Mouse (Mus musculus) left cerebral cortex, postnatal 36 days (tissue): ENCODE measurements around the gene Prok1. TPM values are rescaled to one million over a fixed set of nuclear protein-coding genes. Genes with fewer than 3 reads are reported as not detected.

Source experiments
- DNase-seq, 2 experiments: peaks; one replicate each; pipeline ENCODE4 v3.0.0; 2021 to 2022; ENCODE audit warnings: low spot score in 2 of 2, mixed read lengths in 1 of 2
- intact Hi-C: fragments of 180-260 bp; cut with DNase I; formaldehyde crosslinking; loops from one replicate; pipeline ENCODE4 v1.15.1; 2025
- total RNA-seq, 2 experiments: library from RNA; stranded (reverse); gene quantifications; 2 replicates each; pipeline ENCODE4 v1.2.3; 2021

Prok1 gene
- not detected for total RNA-seq

- DNase-seq: no peak
- intact Hi-C loops: no loop called here
Observed at GRCm38 (mm10) chr3:107239607-107240006, at the start of gene Prok1. TSS of gene Prok1 (minus strand) at chr3:107239707.

GRCm38 (mm10) chr3:107287346-107287745 lies 47.8 kb upstream of the Prok1 start:
- intact Hi-C loops: no loop called here
- no peak for DNase-seq

GRCm38 (mm10) chr3:107286123-107286522 lies 46.6 kb upstream of the Prok1 start:
- intact Hi-C loops: no loop called here

GRCm38 (mm10) chr3:107278479-107279269 lies 39.2 kb upstream of the Prok1 start, which contains the start of gene Lamtor5:
TSS of gene Lamtor5 (plus strand) at chr3:107278858.
- intact Hi-C loops: loop anchor here (2.0 to 5.0 kb wide), 2 partner anchors 54 to 182 kb away; partner anchors contain the start of gene Rbm15
- DNase-seq: peak; percentile 93 to 95

More at GRCm38 (mm10) chr3:107286123-107286522, 46.6 kb upstream of the Prok1 start:
- DNase-seq: no peak

GRCm38 (mm10) chr3:107276626-107277025 lies 37.1 kb upstream of the Prok1 start:
- intact Hi-C loops: loop anchor here (5.0 kb wide), 1 partner anchor 56 kb away; the partner anchor contains the start of gene Rbm15
- DNase-seq: no peak

- no peak for DNase-seq
- intact Hi-C loops: loop anchor here (5.0 kb wide), 1 partner anchor 56 kb away; the partner anchor contains the start of gene Rbm15
Observed at GRCm38 (mm10) chr3:107275996-107276395, 36.5 kb upstream of the Prok1 start.

GRCm38 (mm10) chr3:107275351-107275750 lies 35.8 kb upstream of the Prok1 start:
- intact Hi-C loops: loop anchor here (5.0 kb wide), 1 partner anchor 57 kb away; the partner anchor contains the start of gene Rbm15
- no peak for DNase-seq

GRCm38 (mm10) chr3:107273820-107274219 lies 34.3 kb upstream of the Prok1 start:
- peak; percentile 61 to 74 for DNase-seq
- intact Hi-C loops: loop anchor here (1.0 to 5.0 kb wide), 4 partner anchors 41 to 191 kb away; no protein-coding TSS in a partner anchor

- intact Hi-C loops: loop anchor here (2.0 to 5.0 kb wide), 2 partner anchors 66 to 160 kb away; no protein-coding TSS in a partner anchor
- DNase-seq: no peak
Observed at GRCm38 (mm10) chr3:107272433-107272832, 32.9 kb upstream of the Prok1 start.

GRCm38 (mm10) chr3:107266814-107267345 lies 27.4 kb upstream of the Prok1 start:
- no peak for DNase-seq
- intact Hi-C loops: no loop called here

GRCm38 (mm10) chr3:107261851-107262165 lies 22.3 kb upstream of the Prok1 start:
- intact Hi-C loops: no loop called here
- DNase-seq: no peak

GRCm38 (mm10) chr3:107260956-107261850 lies 21.7 kb upstream of the Prok1 start:
- intact Hi-C loops: no loop called here
- DNase-seq: peak; percentile 24 to 34

GRCm38 (mm10) chr3:107257924-107258323 lies 18.4 kb upstream of the Prok1 start:
- intact Hi-C loops: no loop called here

GRCm38 (mm10) chr3:107256724-107257123 lies 17.2 kb upstream of the Prok1 start:
- DNase-seq: no peak
- intact Hi-C loops: no loop called here

More at GRCm38 (mm10) chr3:107257924-107258323, 18.4 kb upstream of the Prok1 start:
- DNase-seq: peak in 1 of 2 experiments; percentile 10

GRCm38 (mm10) chr3:107255992-107256391 lies 16.5 kb upstream of the Prok1 start:
- DNase-seq: no peak
- intact Hi-C loops: no loop called here

GRCm38 (mm10) chr3:107253925-107254324 lies 14.4 kb upstream of the Prok1 start:
- DNase-seq: no peak
- intact Hi-C loops: no loop called here

GRCm38 (mm10) chr3:107252035-107252434 lies 12.5 kb upstream of the Prok1 start:
- DNase-seq: no peak
- intact Hi-C loops: no loop called here

GRCm38 (mm10) chr3:107250320-107250719 lies 10.8 kb upstream of the Prok1 start:
- DNase-seq: no peak
- intact Hi-C loops: no loop called here

- intact Hi-C loops: no loop called here
- DNase-seq: no peak
Observed at GRCm38 (mm10) chr3:107249042-107249441, 9.5 kb upstream of the Prok1 start.

- intact Hi-C loops: no loop called here
- DNase-seq: no peak
Observed at GRCm38 (mm10) chr3:107246876-107247275, 7.4 kb upstream of the Prok1 start.
